Mouse (Mus musculus): ENCODE measurements at regions not wholly inside any gene's neighbourhood (a gene's known extent, or its start where the extent isn't known, plus 50 kb on each side); places are given as distances from the start of the nearest gene placed in this dataset.

DNA sequence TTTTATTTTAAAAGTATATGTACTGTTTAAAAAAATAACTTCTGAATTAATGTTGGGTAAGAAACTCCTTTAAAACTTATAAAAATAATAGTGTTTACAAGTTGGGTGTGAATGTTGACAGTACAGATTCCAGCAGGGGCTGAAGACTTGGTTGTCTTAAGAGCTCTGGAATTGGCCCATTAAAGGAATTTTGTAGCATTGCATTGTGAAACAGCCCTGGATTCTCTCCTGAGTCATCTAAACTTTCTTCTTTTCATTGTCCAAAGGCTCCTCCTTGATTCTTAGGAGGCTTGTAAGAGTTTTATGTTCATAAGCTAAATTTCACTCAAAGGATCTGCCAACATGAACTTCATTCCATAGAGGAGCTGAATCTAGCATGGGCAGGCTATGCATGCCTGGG lies 174.7 kb upstream of the Marcks start:
- no peak for DNase-seq (ENCODE audit: low spot score)
- H3K9me3 ChIP-seq: no peaks in the 10 kb centered on the region
- peaks cover 5% of the 10 kb centered on the region; the same call in 1 of the 2 replicates for H3K4me1 ChIP-seq
- no peaks in the 10 kb centered on the region for H3K27me3 ChIP-seq (replicated peaks; ENCODE audit: low read depth, poor library complexity, severe bottlenecking)
- H3K4me3 ChIP-seq: no peak overlapping the region
- no peak overlapping the region for H3K27ac ChIP-seq (replicated peaks)
- no peaks in the 10 kb centered on the region for H3K36me3 ChIP-seq (replicated peaks)

DNA sequence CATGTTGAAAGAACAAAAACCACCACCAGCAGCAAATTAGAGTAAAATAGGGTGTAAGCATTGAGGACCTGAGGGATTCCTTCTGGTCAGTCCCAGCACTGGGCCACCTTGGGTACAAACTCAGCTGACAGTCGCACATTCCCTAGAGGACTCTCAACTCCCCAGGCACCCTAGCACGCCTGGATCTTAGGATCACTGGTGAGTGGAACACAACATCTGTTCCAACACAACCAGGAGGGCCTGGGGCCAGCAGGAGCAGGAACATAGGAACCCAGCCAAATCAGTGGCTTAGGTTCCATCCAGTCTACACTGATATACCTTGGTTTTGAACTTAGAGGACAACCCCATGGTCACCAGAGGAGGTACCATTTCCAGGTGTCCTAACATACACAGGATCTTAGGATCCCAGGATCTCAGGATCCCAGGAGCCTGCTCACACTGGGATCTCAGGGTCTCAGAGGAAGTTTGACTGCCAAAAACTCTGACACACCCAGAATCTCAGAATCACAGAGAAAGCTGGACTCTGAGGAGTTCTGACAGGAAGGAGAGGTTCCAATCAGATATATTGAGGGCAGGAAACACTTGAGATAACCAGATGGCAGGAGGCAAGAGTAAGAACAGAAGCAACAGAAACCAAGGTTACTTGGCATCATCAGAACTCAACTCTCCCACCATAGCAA lies 171.7 kb upstream of the Marcks start:
- DNase-seq (ENCODE audit: low spot score): no peak
- WGBS: 83% methylated on average over 2 of the region's 2 CpGs
- peaks cover 5% of the 10 kb centered on the region; the same call in 1 of the 2 replicates for H3K4me1 ChIP-seq
- H3K4me3 ChIP-seq: no peak overlapping the region
- no peaks in the 10 kb centered on the region for H3K27me3 ChIP-seq (replicated peaks; ENCODE audit: low read depth, poor library complexity, severe bottlenecking)
- H3K27ac ChIP-seq (replicated peaks): no peak overlapping the region
- H3K36me3 ChIP-seq (replicated peaks): no peaks in the 10 kb centered on the region
- H3K9me3 ChIP-seq: no peaks in the 10 kb centered on the region

- WGBS: 57% methylated on average over 2 of the region's 2 CpGs
Observed at GRCm38 (mm10) chr10:37304656-37305055, 165.9 kb upstream of the Marcks start.

DNA sequence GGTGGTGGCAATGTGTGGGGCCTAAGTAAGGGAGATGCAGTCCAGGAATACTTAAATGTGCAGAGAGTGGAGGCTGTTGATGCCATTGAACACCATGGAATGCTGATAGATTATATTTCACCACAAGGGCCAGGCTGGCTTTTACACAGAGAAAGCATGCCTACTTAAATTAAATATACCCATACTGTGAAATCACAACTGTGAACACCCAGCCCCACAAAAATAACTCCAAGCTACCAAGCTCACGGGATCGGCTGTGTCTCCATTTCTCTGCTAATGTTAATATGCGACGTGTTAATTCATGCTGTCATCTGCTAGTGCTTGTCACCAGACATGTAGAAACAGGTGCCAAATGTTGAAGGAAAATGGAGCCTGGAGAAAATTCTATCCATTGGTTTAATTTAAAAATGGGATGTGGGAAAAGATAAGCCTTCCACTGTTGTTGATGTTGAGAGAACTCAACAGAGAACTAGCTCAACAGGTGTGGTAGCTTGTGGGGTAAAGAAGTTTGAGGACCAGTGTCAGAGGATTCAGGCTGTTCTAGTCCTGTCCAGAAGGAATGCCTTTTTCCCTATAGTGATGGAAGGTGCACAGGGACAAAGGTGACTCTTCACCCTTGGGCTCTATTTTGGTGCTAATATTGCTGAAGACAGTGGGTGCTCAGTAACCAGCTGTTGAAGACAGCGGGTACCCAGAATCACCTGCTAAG lies 161.6 kb upstream of the Marcks start:
- H3K9me3 ChIP-seq: no peaks in the 10 kb centered on the region
- no peak overlapping the region for H3K4me3 ChIP-seq
- H3K27ac ChIP-seq (replicated peaks): no peak overlapping the region
- H3K36me3 ChIP-seq (replicated peaks): no peaks in the 10 kb centered on the region
- DNase-seq (ENCODE audit: low spot score): no peak
- peaks cover 7% of the 10 kb centered on the region for H3K4me1 ChIP-seq
- no peaks in the 10 kb centered on the region for H3K27me3 ChIP-seq (replicated peaks; ENCODE audit: low read depth, poor library complexity, severe bottlenecking)
- 81% methylated on average over 5 of the region's 5 CpGs for WGBS

More at GRCm38 (mm10) chr10:37304656-37305055, 165.9 kb upstream of the Marcks start:
- Histone ChIP-seq H3K4me3 (no peak overlapping the region), H3K27ac (replicated peaks) (no peak overlapping the region), H3K4me1 (peaks cover 6% of the 10 kb centered on the region), H3K9me3 (no peaks in the 10 kb centered on the region), H3K27me3 (replicated peaks; ENCODE audit: low read depth, poor library complexity, severe bottlenecking) (no peaks in the 10 kb centered on the region), H3K36me3 (replicated peaks) (no peaks in the 10 kb centered on the region)
- no peak for DNase-seq (ENCODE audit: low spot score)

GRCm38 (mm10) chr10:37298689-37299421 lies 160.1 kb upstream of the Marcks start:
- Histone ChIP-seq H3K9me3 (no peaks in the 10 kb centered on the region), H3K36me3 (replicated peaks) (no peaks in the 10 kb centered on the region), H3K4me1 (peaks cover 7% of the 10 kb centered on the region), H3K27ac (replicated peaks) (no peak overlapping the region), H3K4me3 (no peak overlapping the region), H3K27me3 (replicated peaks; ENCODE audit: low read depth, poor library complexity, severe bottlenecking) (no peaks in the 10 kb centered on the region)
- no peak for DNase-seq (ENCODE audit: low spot score)
- 87% methylated on average over 4 of the region's 4 CpGs for WGBS

DNA sequence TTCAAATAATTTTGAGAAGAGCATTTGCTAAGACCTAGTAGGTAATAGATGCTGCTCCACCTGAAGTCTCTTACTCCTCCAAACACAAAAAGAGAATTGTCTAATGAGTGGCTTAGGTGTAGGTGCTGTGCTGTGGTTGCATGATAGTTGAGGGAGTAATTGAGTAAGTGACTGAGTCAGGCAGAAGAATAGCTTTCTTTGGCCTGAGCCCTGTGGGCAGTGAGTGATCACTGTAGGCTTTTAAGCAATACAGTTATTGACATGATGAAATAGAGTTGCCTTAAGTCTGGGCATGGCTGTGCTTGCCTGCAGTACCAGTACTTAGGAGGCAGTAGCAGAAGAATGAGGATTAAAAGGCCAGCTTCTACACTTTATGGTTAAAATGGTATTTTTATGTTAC lies 155.5 kb upstream of the Marcks start:
- no peaks in the 10 kb centered on the region for H3K9me3 ChIP-seq
- no peaks in the 10 kb centered on the region for H3K4me1 ChIP-seq
- no peak overlapping the region for H3K27ac ChIP-seq (replicated peaks)
- no peaks in the 10 kb centered on the region for H3K27me3 ChIP-seq (replicated peaks; ENCODE audit: low read depth, poor library complexity, severe bottlenecking)
- no peak overlapping the region for H3K4me3 ChIP-seq
- H3K36me3 ChIP-seq (replicated peaks): no peaks in the 10 kb centered on the region
- no peak for DNase-seq (ENCODE audit: low spot score)

DNA sequence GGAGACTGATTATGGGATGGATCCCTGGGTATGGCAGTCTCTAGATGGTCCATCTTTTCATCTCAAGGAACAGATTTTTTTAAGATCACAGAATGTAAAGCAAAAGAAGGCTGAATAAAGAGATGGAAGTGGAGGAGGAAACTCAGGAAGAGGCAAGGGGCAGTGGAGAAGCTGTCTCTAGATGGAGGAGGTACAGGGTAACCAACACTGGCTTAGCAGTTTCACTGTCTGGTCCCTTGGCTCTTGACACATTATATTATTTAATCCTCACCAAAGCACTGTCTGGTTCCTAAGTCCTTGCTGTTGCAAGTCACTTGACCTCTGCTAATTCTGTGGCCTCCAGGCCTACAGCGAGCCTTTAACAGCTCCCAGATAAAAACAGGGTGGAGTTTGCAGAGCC lies 154.6 kb upstream of the Marcks start:
- WGBS: 45% methylated on average over 1 of the region's 1 CpGs
- Histone ChIP-seq H3K4me1 (no peaks in the 10 kb centered on the region), H3K27ac (replicated peaks) (no peak overlapping the region), H3K9me3 (no peaks in the 10 kb centered on the region), H3K4me3 (no peak overlapping the region), H3K36me3 (replicated peaks) (no peaks in the 10 kb centered on the region), H3K27me3 (replicated peaks; ENCODE audit: low read depth, poor library complexity, severe bottlenecking) (no peaks in the 10 kb centered on the region)
- DNase-seq (ENCODE audit: low spot score): no peak

DNA sequence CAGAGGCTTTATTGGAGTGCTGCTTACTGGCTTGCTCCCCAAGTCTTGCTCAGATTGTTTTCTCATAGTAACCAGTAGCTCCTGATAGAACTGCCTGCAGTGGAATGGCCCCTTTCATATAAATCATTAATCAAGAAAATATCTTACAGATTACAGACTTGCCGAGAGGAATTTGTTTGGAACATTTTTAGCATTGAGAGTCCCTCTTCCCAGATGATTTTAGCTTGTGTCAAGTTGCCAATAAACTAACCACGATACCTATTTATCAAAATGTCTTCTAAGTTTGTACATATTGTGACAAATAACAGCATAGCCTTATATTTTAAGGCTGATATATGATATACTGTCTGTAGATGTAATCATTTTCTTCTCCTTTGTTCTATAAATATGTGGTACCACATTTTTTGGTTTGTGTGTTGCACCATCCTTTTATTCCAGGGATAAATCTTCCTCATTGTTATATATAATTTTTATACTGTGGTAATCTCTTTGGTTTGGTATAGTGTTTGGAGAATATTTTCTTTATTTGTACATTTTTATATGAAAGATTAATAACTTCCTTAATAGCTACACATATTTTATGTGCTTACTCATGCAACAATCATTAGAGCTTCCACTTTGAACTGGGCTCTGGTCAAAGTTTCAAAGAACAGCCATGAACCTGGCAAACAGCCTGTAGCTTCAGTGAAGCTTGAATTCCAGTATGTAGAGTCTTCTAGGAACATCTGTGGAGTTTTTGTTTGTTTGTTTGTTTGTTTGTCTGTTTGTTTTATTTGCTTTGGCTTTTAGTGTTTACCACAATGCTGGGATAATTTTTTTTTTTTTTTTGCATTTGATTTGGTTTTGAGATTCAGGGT lies 153.1 kb upstream of the Marcks start:
- Histone ChIP-seq H3K4me1 (no peaks in the 10 kb centered on the region), H3K27me3 (replicated peaks; ENCODE audit: low read depth, poor library complexity, severe bottlenecking) (no peaks in the 10 kb centered on the region), H3K36me3 (replicated peaks) (no peaks in the 10 kb centered on the region), H3K4me3 (no peak overlapping the region), H3K9me3 (no peaks in the 10 kb centered on the region), H3K27ac (replicated peaks) (no peak overlapping the region)
- no peak for DNase-seq (ENCODE audit: low spot score)
- 91% methylated on average over 2 of the region's 2 CpGs for WGBS

- 90% methylated on average over 3 of the region's 3 CpGs for WGBS
- Histone ChIP-seq H3K36me3 (replicated peaks) (no peaks in the 10 kb centered on the region), H3K27me3 (replicated peaks; ENCODE audit: low read depth, poor library complexity, severe bottlenecking) (no peaks in the 10 kb centered on the region), H3K4me3 (no peak overlapping the region), H3K27ac (replicated peaks) (no peak overlapping the region), H3K9me3 (no peaks in the 10 kb centered on the region), H3K4me1 (no peaks in the 10 kb centered on the region)
- DNase-seq (ENCODE audit: low spot score): no peak
Observed at GRCm38 (mm10) chr10:37289964-37290704, 151.4 kb upstream of the Marcks start.

DNA sequence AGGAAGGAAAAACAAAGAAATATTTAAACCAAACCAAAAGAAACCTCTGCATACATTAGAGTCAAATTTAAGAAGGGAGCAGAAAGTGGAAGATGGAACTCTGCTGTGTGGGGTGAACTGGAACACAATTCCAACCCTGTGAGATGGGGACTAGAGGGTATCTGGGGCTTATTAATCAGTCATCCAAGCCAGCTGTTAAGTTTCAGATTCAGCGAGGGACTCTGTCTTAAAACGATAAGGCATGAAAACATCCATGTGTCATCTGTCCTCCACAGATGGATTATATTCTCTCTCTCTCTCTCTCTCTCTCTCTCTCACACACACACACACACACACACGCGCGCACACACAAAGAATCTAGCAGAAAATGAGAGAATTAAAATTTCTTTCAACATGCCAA lies 147.6 kb upstream of the Marcks start:
- no peaks in the 10 kb centered on the region for H3K36me3 ChIP-seq (replicated peaks)
- no peaks in the 10 kb centered on the region for H3K4me1 ChIP-seq
- no peak for DNase-seq (ENCODE audit: low spot score)
- no peak overlapping the region for H3K4me3 ChIP-seq
- no peak overlapping the region for H3K27ac ChIP-seq (replicated peaks)
- no peaks in the 10 kb centered on the region for H3K27me3 ChIP-seq (replicated peaks; ENCODE audit: low read depth, poor library complexity, severe bottlenecking)
- 83% methylated on average over 5 of the region's 5 CpGs for WGBS
- no peaks in the 10 kb centered on the region for H3K9me3 ChIP-seq

DNA sequence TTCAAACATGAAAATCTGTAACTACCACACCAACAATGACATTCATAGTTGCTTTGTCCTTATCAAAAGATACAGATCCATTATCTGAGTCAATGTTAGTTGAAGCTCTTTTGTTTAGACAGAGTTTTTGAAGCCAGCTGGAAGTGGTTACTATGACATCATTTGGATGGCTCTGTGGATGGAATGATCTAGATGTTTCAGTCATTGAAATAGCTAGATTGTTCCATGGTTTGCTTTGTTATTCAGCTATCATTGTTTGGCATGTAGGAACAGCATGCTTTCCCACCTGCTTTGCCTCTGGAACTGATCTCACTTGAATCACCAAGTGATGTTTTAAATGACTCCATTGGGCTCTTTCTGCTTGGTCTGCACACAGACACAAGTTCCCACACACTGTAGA lies 144.2 kb upstream of the Marcks start:
- Histone ChIP-seq H3K4me3 (no peak overlapping the region), H3K4me1 (no peaks in the 10 kb centered on the region), H3K27me3 (replicated peaks; ENCODE audit: low read depth, poor library complexity, severe bottlenecking) (no peaks in the 10 kb centered on the region), H3K9me3 (no peaks in the 10 kb centered on the region), H3K27ac (replicated peaks) (no peak overlapping the region), H3K36me3 (replicated peaks) (no peaks in the 10 kb centered on the region)
- no peak for DNase-seq (ENCODE audit: low spot score)

DNA sequence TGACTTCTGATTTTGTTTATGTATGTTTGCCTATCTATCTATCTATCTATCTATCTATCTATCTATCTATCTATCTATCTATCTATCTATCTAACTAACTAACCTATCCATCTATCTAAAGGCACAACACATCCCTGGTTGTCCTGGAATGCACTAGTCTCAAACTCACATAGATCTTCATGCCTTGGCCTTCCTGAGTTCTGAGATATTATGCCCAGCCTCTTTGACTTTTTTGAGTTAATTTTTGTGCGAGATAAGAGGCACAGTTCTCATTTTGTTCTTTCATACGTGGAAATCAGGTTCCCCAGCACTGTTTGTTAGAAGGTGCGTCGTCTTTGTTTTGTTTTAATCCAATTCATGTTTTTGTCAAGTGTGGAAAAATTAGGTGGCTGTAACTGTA lies 142.1 kb upstream of the Marcks start:
- no peak overlapping the region for H3K4me3 ChIP-seq
- no peaks in the 10 kb centered on the region for H3K4me1 ChIP-seq
- no peak for DNase-seq (ENCODE audit: low spot score)
- 90% methylated on average over 4 of the region's 4 CpGs for WGBS
- no peaks in the 10 kb centered on the region for H3K36me3 ChIP-seq (replicated peaks)
- H3K9me3 ChIP-seq: no peaks in the 10 kb centered on the region
- no peak overlapping the region for H3K27ac ChIP-seq (replicated peaks)
- no peaks in the 10 kb centered on the region for H3K27me3 ChIP-seq (replicated peaks; ENCODE audit: low read depth, poor library complexity, severe bottlenecking)

Measured in embryonic facial prominence, embryonic 10.5 days (tissue).